Mouse (Mus musculus) T-cell, adult 2 months (primary cell): ENCODE data around the gene Cmtm6.
"Not testable (repeated sequence)": the region's sequence is repeated elsewhere in the genome, so short reads cannot be mapped to it uniquely, and the experiment has no call there.

Experiments used
- DNase-seq: peaks from one replicate; pipeline ENCODE4 v3.0.0; 2022; ENCODE audit warnings: low spot score

The Cmtm6 gene

DNA sequence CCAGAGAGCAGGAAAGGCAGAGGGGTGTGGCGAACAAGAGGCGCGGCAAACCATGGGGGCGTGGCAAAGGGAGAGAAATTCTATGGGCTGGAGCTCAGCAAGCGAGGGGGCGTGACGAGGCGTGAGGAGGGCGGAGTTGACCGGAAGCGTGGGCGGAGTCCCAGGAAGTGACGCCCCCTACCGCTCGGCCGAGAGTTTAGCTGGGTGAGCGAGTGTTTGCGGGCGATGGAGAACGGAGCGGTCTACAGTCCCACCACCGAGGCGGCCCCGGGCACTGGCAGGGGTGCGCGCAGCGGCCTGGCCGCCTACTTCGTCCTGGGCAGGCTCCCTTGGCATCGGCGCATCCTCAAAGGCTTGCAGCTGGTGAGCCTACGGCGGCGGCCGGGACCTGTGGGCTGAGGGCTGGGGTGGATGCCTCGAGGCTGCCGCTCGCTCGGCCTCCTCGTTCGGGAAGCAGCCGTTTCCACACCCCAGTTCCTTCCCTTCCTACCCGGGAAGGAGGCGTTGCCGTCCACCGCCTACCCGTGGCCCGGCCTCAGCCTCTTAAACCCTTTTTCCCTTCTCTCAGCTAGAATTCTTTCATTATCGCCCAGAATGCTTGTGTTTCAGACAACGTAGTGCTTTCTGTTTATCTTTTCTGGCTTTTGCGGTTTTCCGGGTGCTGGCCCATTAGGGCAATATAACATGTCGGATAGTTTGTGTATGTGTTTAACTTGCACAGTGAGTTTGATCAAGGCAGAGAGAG, at the start of gene Cmtm6:
TSS of gene Cmtm6 (plus strand) at position 106 of the 745 bp plus-strand sequence.
- peak; percentile 97 for DNase-seq

- no peak for DNase-seq
Observed at GRCm38 (mm10) chr9:114682193-114682592, 48.7 kb upstream of the Cmtm6 start.

DNA sequence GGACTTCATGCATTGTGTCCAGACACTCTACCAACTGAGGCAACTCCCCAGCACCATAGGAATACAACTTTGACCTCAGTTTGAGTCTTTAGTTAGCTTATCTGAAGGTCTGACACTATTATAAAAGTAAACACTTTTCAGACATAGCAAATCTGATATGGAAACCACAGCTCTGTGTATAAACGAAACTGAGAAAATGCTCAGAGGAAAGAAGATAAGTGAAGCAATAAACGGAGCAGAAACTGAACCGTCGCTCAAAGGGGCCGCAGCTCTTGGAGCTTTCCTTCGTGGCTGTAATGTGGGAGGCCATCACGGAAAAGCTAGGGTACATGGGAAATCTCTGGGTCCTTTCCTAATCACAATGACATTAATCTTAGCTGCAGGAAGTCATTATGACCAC, 44.7 kb upstream of the Cmtm6 start:
- DNase-seq: no peak

DNA sequence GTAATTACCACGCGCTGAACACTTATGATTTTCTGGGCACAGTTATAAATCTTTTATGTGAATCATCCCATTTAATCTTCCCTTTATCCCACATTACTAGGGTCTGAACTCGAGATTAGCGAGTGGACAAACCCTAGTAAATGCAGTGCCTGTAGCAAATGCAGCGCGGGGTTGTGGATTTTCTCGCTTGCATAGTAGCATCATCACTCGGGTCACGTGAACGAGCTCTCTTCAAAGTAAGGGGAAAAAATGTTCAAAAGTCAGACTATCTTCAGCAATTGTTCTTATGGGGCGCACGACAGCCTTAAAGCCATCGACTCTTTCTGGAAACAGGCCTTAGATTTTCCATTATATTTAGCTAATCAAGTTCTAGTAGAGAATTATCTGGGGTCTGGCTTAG, 43.3 kb upstream of the Cmtm6 start:
- DNase-seq: no peak

- DNase-seq: peak; percentile 95
Observed at GRCm38 (mm10) chr9:114688252-114688952, 42.5 kb upstream of the Cmtm6 start, which contains the start of gene Dync1li1. TSS of gene Dync1li1 (plus strand) at chr9:114688790.

DNA sequence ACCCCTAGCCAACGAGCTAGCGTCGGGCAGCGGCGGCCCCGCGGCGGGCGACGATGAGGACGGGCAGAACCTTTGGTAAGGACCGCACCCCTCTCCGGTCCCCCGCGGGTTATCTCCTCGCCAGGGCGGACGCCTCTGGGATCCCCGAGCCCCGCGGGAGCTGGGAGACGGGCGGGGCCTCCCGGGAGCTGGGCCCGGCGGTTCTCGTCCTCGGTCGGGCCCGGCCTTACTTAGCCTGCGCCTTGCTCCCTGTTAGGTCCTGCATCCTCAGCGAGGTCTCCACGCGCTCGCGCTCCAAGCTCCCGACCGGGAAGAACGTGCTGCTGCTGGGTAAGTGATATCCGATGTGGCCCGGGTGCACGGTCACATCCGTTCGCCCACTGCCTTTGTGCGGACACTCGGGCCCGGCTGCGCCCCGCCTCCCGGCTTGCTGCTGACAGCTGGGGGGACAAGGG, 41.9 kb upstream of the Cmtm6 start:
- DNase-seq: no peak

GRCm38 (mm10) chr9:114690119-114690601, 40.8 kb upstream of the Cmtm6 start:
- no peak for DNase-seq

DNA sequence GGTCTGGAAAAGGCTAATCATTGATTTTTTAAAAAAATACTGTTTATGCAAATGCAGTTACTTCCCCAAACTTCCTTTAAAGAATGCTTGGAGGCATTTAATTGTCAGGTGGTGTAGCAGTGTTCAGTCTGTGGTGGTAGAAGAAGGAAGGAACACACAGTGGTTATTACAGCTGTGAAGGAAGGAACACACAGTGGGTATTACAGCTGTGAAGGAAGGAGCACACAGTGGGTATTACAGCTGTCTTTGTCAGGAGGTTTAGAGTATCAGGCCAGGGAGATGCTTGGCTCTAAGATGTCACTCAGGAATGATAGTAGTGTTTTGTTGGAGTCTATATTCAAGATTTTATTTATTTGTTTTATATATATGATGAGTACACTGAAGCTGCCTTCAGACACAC, 39.8 kb upstream of the Cmtm6 start:
- no peak for DNase-seq

GRCm38 (mm10) chr9:114695662-114696061, 35.3 kb upstream of the Cmtm6 start:
- DNase-seq: not testable (repeated sequence)

DNA sequence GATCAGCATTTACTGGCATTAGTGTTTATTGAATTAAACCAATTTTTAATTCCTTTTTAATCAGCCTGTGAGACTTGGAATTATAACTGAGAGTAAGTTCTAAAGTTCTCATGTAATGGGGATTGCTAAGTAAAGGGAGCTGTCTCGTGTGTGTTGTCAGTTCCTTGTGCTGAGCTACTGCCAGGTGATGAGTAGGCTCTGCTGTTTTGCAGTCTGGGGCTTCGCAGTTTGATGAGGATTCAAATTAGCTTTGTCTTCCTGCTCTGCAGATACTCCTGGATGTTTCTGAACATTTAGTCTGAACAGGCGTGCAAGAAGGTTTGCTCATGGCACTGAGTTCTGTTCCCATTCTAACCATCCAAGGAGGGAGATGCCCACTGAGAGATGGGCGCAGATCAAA, 33.8 kb upstream of the Cmtm6 start:
- DNase-seq: no peak

- no peak for DNase-seq
Observed at GRCm38 (mm10) chr9:114697926-114698325, 33.0 kb upstream of the Cmtm6 start.

GRCm38 (mm10) chr9:114699262-114699661, 31.7 kb upstream of the Cmtm6 start:
- DNase-seq: no peak

DNA sequence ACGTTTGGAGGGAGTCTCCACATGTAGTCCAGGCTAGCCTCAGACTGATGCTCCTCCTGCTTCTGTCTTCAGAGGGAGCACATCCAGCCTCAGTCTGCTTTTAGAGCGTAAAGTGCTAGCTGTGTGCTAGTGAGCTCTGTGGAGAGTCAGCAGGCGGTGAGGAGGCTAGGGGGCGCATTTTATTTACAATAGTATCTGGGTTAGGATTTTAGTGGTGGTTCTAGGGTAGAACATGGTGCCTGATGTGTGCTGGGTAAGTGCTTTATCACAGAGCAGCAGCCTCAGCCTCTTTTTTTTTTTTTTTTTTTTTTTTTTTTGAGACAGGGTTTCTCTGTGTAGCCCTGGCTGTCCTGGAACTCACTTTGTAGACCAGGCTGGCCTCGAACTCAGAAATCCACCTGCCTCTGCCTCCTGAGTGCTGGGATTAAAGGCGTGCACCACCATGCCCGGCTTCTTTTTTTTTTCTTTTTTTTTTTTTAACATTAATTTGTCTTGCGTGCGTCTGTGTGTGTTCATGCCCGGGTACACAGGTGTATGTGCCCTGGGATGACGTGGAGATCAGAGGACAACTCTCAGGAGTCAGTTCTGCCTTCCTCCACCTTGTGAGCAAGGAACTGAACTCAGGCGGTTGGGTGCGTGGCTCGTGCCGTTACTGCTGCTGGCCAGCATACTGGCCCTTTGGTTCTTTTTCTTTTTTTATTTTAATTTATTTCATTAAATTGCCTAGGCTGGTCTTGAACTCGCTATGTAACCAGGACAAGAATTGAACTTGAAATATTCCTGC, 30.8 kb upstream of the Cmtm6 start:
- no peak for DNase-seq

- DNase-seq: no peak
Observed at GRCm38 (mm10) chr9:114701031-114701430, 29.9 kb upstream of the Cmtm6 start.

GRCm38 (mm10) chr9:114701921-114702320, 29.0 kb upstream of the Cmtm6 start:
- DNase-seq: no peak

GRCm38 (mm10) chr9:114707805-114708204, 23.1 kb upstream of the Cmtm6 start:
- no peak for DNase-seq

DNA sequence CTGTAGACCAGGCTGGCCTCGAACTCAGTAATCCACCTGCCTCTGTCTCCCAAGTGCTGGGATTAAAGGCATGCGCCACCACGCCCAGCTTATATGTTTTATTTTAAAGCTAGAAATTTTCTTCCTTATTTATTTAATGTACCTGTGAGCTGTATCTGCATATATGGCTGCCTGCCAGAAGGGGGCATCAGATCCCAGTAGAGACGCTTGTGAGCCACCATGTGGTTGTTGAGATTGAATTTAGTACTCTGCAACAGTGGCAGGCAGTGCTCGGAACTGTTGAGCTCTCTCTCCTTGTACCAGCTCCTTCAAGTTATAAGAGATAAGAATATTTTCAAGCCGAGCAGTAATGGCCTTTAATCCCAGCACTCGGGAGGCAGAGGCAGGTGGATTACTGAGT, 20.6 kb upstream of the Cmtm6 start:
- DNase-seq: peak; percentile 55

GRCm38 (mm10) chr9:114713481-114713880, 17.4 kb upstream of the Cmtm6 start:
- no peak for DNase-seq

GRCm38 (mm10) chr9:114716677-114717331, 14.1 kb upstream of the Cmtm6 start:
- no peak for DNase-seq

DNA sequence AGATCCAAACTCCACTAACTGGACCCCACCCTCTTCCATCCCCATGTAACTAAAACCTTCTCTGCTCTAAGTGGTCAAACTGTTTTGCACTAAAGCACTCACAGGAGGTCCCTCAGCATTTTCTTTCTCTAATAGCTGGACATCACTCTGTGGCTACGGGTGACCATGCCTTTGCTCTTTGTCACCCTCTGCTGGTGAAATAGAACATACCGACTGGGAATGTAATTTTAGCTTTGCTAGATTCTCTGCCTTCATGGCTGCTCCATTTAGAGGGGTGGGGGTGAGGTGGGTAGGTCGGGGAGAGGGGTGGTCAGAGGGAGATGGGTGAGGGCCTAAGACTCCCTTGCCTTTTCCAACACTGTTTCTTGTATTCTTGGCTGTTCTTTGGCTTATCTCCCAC, 3.6 kb upstream of the Cmtm6 start:
- DNase-seq: no peak

DNA sequence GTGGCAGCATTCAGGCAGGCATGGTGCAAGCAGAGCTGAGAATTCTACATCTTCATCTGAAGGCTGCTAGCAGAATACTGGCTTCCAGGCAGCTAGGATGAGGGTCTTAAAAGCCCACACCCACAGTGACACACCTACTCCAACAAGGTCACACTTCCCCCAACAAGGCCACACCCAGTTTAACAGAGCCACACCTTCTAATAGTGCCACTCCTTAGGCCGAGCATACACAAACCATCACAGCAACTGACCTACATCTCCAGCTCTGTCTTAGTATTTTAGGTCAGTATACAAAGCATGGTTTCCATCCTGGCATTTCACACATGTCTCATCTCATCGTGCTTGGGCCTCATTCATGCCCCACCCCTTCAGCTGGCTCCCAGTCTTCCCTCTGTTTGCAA, 2.5 kb upstream of the Cmtm6 start:
- not testable (repeated sequence) for DNase-seq
